Mouse (Mus musculus): ENCODE measurements around the gene Olfr1438-ps1.
"Not testable (repeated sequence)": the region's sequence is repeated elsewhere in the genome, so short reads cannot be mapped to it uniquely, and the experiment has no call there.

Gene Olfr1438-ps1

GRCm38 (mm10) chr19:12335810-12336209 is at the start of gene Olfr1438-ps1:
Gene Olfr1438-ps1, minus strand, starts transcription at chr19:12335910.
- DNase-seq: no peak

GRCm38 (mm10) chr19:12374465-12375025 is 38.8 kb upstream of the Olfr1438-ps1 start:
- no peak for DNase-seq

- DNase-seq: no peak
Observed at GRCm38 (mm10) chr19:12373004-12373403, 37.3 kb upstream of the Olfr1438-ps1 start.

GRCm38 (mm10) chr19:12325001-12325400 is 10.7 kb downstream of the Olfr1438-ps1 start, which contains the start of gene Olfr1437:
Gene Olfr1437, minus strand, starts transcription at chr19:12325101.
- no peak for DNase-seq

- not testable (repeated sequence) for DNase-seq
Observed at GRCm38 (mm10) chr19:12299030-12299429, 36.7 kb downstream of the Olfr1438-ps1 start, which contains the start of gene Olfr1436. Gene Olfr1436, minus strand, starts transcription at chr19:12299130.

- DNase-seq: no peak
Observed at GRCm38 (mm10) chr19:12292979-12293378, 42.7 kb downstream of the Olfr1438-ps1 start.

GRCm38 (mm10) chr19:12279554-12279953 is 56.2 kb downstream of the Olfr1438-ps1 start, which contains the start of gene Olfr1434:
Gene Olfr1434, plus strand, starts transcription at chr19:12279854.
- no peak for DNase-seq
